13 mouse cellular contexts compared by ENCODE assay signal in genomic region chr6:142941078-142941477, GRCm38 (mm10). TPM values are rescaled to one million over a fixed set of nuclear protein-coding genes. Genes with fewer than 3 reads are reported as not detected.
DNase-seq lines count a peak whose midpoint lies in the region; ATAC-seq and TF ChIP-seq lines count a peak whose summit lies in the region.
"Had no signal": no experiment of that assay in that cellular context is flagged by ENCODE, and none has a peak within 500 bp of the region (broad histone marks: within the 10 kb centered on the region; RNA-seq: fewer than 3 reads in every experiment).

No protein-coding gene starts in this region.

- ATAC-seq in forebrain, embryonic 13.5 days: peak; percentile 48; the same call in 1 of the 2 replicates
- 0 out of 2 replicates have a peak, but pooled peaks have one; percentile 73 for ATAC-seq in midbrain, postnatal 0 days (ENCODE audit: low FRiP score)
- ATAC-seq in CD4-positive, CD25-positive, alpha-beta regulatory T cell, adult 4 months: no peak

- H3K36me3 ChIP-seq in forebrain, embryonic 13.5 days (ENCODE audit: poor library complexity, severe bottlenecking): no peaks in the 10 kb centered on the region
- H3K36me3 ChIP-seq in midbrain, postnatal 0 days (ENCODE audit: insufficient read depth, low read length): no peaks in the 10 kb centered on the region
- H3K36me3 ChIP-seq in thymus, adult 2 months (ENCODE audit: control insufficient read depth, insufficient read depth, low read length): peaks cover 3% of the 10 kb centered on the region; the same call in 1 of the 2 replicates

- H3K4me1 ChIP-seq in forebrain, embryonic 13.5 days: peaks cover 18% of the 10 kb centered on the region
- H3K4me1 ChIP-seq in midbrain, postnatal 0 days (ENCODE audit: insufficient read depth, low read length): 0 out of 2 replicates have a peak, but pooled peaks cover 2% of the 10 kb centered on the region
- H3K4me1 ChIP-seq in thymus, adult 2 months (replicated peaks; ENCODE audit: control insufficient read depth, insufficient read depth, low read length): peaks cover 22% of the 10 kb centered on the region

- H3K4me3 ChIP-seq in forebrain, embryonic 13.5 days: no peak overlapping the region
- no peak overlapping the region for H3K4me3 ChIP-seq in midbrain, postnatal 0 days (ENCODE audit: low read depth, low read length)
- no peak overlapping the region for H3K4me3 ChIP-seq in thymus, adult 2 months (ENCODE audit: control insufficient read depth, insufficient read depth, low read length)
- H3K4me3 ChIP-seq: heart, adult 2 months; myocyte had no signal

- no peaks in the 10 kb centered on the region for H3K27me3 ChIP-seq in forebrain, embryonic 13.5 days
- H3K27me3 ChIP-seq in midbrain, postnatal 0 days (ENCODE audit: insufficient read depth, low read length): no peaks in the 10 kb centered on the region
- H3K27me3 ChIP-seq in thymus, adult 2 months (ENCODE audit: control insufficient read depth, insufficient read depth, low read length): no peaks in the 10 kb centered on the region

- H3K27ac ChIP-seq in forebrain, embryonic 13.5 days: no peak overlapping the region
- H3K27ac ChIP-seq in midbrain, postnatal 0 days (ENCODE audit: low read depth, low read length): no peak overlapping the region
- H3K27ac ChIP-seq in thymus, adult 2 months (ENCODE audit: control insufficient read depth, insufficient read depth, low read length): no peak overlapping the region; the same call in none of the 2 replicates
- H3K27ac ChIP-seq: heart, adult 2 months; kidney, postnatal 0 days had no signal

- WGBS in forebrain, embryonic 13.5 days: 64% methylated on average over 8 of the region's 8 CpGs
- WGBS in midbrain, postnatal 0 days: 60% methylated on average over 8 of the region's 8 CpGs
- 97% methylated on average over 8 of the region's 8 CpGs for WGBS in thymus, adult 2 months

- H3K4me2 ChIP-seq in forebrain, embryonic 13.5 days: no peak overlapping the region
- no peak overlapping the region for H3K4me2 ChIP-seq in midbrain, postnatal 0 days (ENCODE audit: low read depth, low read length, poor library complexity, severe bottlenecking)

- H3K9me3 ChIP-seq in forebrain, embryonic 13.5 days (replicated peaks): no peaks in the 10 kb centered on the region
- H3K9me3 ChIP-seq in midbrain, postnatal 0 days (ENCODE audit: low read length): no peaks in the 10 kb centered on the region

- no peak for TF ChIP-seq POLR2A in thymus, adult 2 months (IDR thresholded peaks at IDR 0.05; ENCODE audit: control insufficient read depth, extremely low read depth, insufficient read depth, low read length, poor library complexity)

- TF ChIP-seq CTCF in midbrain, postnatal 0 days (IDR thresholded peaks at IDR 0.05): no peak
- TF ChIP-seq CTCF in thymus, adult 2 months (IDR thresholded peaks at IDR 0.05; ENCODE audit: borderline replicate concordance, control insufficient read depth, extremely low read depth, insufficient read depth, low read length, poor library complexity): no peak

- peak; percentile 54 to 68 for DNase-seq in cerebellum, postnatal 10 days
- DNase-seq in cerebellum, adult 11-12 months: no peak
- peak; percentile 69 to 79 for DNase-seq in layer of hippocampus, adult 8-10 months (ENCODE audit: low spot score in 2 of 2)
- DNase-seq in midbrain, postnatal 0 days (ENCODE audit: low spot score): peak; percentile 74
- no peak for DNase-seq in thymus, adult 2 months
- DNase-seq in heart, postnatal 4 days: no peak
- DNase-seq: heart, adult 2 months; heart, postnatal 36 days; spleen, adult 18-20 months had no signal

- no peak overlapping the region for H3K9ac ChIP-seq in forebrain, embryonic 13.5 days
- H3K9ac ChIP-seq in midbrain, postnatal 0 days (replicated peaks; ENCODE audit: low read length, poor library complexity, severe bottlenecking): no peak overlapping the region

RNA-seq across cellular contexts. Expression of gene St8sia1, which starts 23.2 kb away (rescaled TPM):
- polyA plus RNA-seq in forebrain, embryonic 13.5 days (2015; fragmentation: Nextera tagmentation; extraction: Ambion mirVana): 4.2 and 4.8 TPM in 2 replicates
- total RNA-seq in layer of hippocampus, adult 8-10 months (2022): 10 to 100 TPM; 37.2 to 46.1 (median 37.9) TPM
- 17.7 and 25.3 TPM in 2 replicates for total RNA-seq in midbrain, postnatal 0 days (2014; rRNA removed)
- polyA plus RNA-seq in midbrain, postnatal 0 days (2015; fragmentation: Nextera tagmentation; extraction: Ambion mirVana): 4.0 and 4.5 TPM in 2 replicates
- polyA plus RNA-seq in thymus, adult 2 months (2012; rRNA removed): 22.6 and 26.4 TPM in 2 replicates
- 10 to 100 TPM; 11.2 to 12.4 TPM for polyA plus RNA-seq in CD4-positive, CD25-positive, alpha-beta regulatory T cell, adult 4 months (2017; shearing (Covaris generic))
- 1 to 10 TPM; 1.5 to 2.0 TPM for total RNA-seq in heart, postnatal 4 days (2021)

Comparison
In these comparisons a context has a peak if more than half of its experiments do, and no peak if none do; other contexts are left out.
1. DNase-seq: peak in cerebellum, postnatal 10 days (2 of 2), layer of hippocampus, adult 8-10 months (2 of 2) and midbrain, postnatal 0 days (single experiment); none in cerebellum, adult 11-12 months (single experiment), thymus, adult 2 months (single experiment) and heart, postnatal 4 days (single experiment).